Mouse (Mus musculus): Measurements from ENCODE around the gene Pth2. TPM values are rescaled to one million over a fixed set of nuclear protein-coding genes. Genes with fewer than 3 reads are reported as not detected.

Pth2 gene
- polyA plus RNA-seq, 1 experiment, result not detected

- TF ChIP-seq GATA1 (IDR thresholded peaks at IDR 0.05; ENCODE audit: low read length), result no peak
Measured at GRCm38 (mm10) chr7:45147899-45148298, 32.9 kb upstream of the Pth2 start.

GRCm38 (mm10) chr7:45148534-45149098, 32.2 kb upstream of the Pth2 start:
- no peak for TF ChIP-seq GATA1 (IDR thresholded peaks at IDR 0.05; ENCODE audit: low read length)

GRCm38 (mm10) chr7:45149545-45149944, 31.2 kb upstream of the Pth2 start:
- TF ChIP-seq GATA1 (IDR thresholded peaks at IDR 0.05; ENCODE audit: low read length), result no peak

- TF ChIP-seq GATA1 (IDR thresholded peaks at IDR 0.05; ENCODE audit: low read length), result no peak
Measured at GRCm38 (mm10) chr7:45150321-45150720, 30.5 kb upstream of the Pth2 start.

GRCm38 (mm10) chr7:45151303-45151702, 29.5 kb upstream of the Pth2 start:
- TF ChIP-seq GATA1 (IDR thresholded peaks at IDR 0.05; ENCODE audit: low read length), result no peak

- no peak for TF ChIP-seq GATA1 (IDR thresholded peaks at IDR 0.05; ENCODE audit: low read length)
Measured at GRCm38 (mm10) chr7:45153586-45153985, 27.2 kb upstream of the Pth2 start.

- no peak for TF ChIP-seq GATA1 (IDR thresholded peaks at IDR 0.05; ENCODE audit: low read length)
Measured at GRCm38 (mm10) chr7:45154096-45154992, 26.5 kb upstream of the Pth2 start, which contains the start of the genes Pih1d1 and Aldh16a1. Gene Pih1d1 (plus strand): TSS chr7:45154303. Gene Aldh16a1 (minus strand): TSS chr7:45154584.

- TF ChIP-seq GATA1 (IDR thresholded peaks at IDR 0.05; ENCODE audit: low read length), result no peak
Measured at GRCm38 (mm10) chr7:45154993-45155514, 25.7 kb upstream of the Pth2 start.

GRCm38 (mm10) chr7:45155590-45155989, 25.2 kb upstream of the Pth2 start:
- no peak for TF ChIP-seq GATA1 (IDR thresholded peaks at IDR 0.05; ENCODE audit: low read length)

GRCm38 (mm10) chr7:45156206-45156605, 24.6 kb upstream of the Pth2 start:
- no peak for TF ChIP-seq GATA1 (IDR thresholded peaks at IDR 0.05; ENCODE audit: low read length)

- TF ChIP-seq GATA1 (IDR thresholded peaks at IDR 0.05; ENCODE audit: low read length), result no peak
Measured at GRCm38 (mm10) chr7:45157459-45157858, 23.3 kb upstream of the Pth2 start.

- TF ChIP-seq GATA1 (IDR thresholded peaks at IDR 0.05; ENCODE audit: low read length), result no peak
Measured at GRCm38 (mm10) chr7:45158991-45159390, 21.8 kb upstream of the Pth2 start.

GRCm38 (mm10) chr7:45160316-45160800, 20.4 kb upstream of the Pth2 start:
- no peak for TF ChIP-seq GATA1 (IDR thresholded peaks at IDR 0.05; ENCODE audit: low read length)

GRCm38 (mm10) chr7:45160866-45161265, 19.9 kb upstream of the Pth2 start:
- TF ChIP-seq GATA1 (IDR thresholded peaks at IDR 0.05; ENCODE audit: low read length), result no peak

GRCm38 (mm10) chr7:45161612-45162473, 19.0 kb upstream of the Pth2 start:
- TF ChIP-seq GATA1 (IDR thresholded peaks at IDR 0.05; ENCODE audit: low read length), result no peak
